Mouse (Mus musculus) gastrocnemius, adult 2 months (tissue): ENCODE results near the gene Npff. TPM values are rescaled to one million over a fixed set of nuclear protein-coding genes. Genes with fewer than 3 reads are reported as not detected.

Experiments used
- DNase-seq: peaks from one replicate; pipeline ENCODE4 v3.0.0; 2022
- H3K27ac ChIP-seq: fragments of 200-600 bp; 2 replicates; pipeline ENCODE4 v1.8.1; 2022; ENCODE audit warnings: mild to moderate bottlenecking
- H3K4me3 ChIP-seq: fragments of 200-600 bp; 2 replicates; pipeline ENCODE4 v1.8.1; 2022; ENCODE audit warnings: mild to moderate bottlenecking, moderate library complexity
- CTCF ChIP-seq: fragments of 200-600 bp; IDR thresholded peaks from 2 replicates; pipeline ENCODE4 v1.8.1; 2022; ENCODE audit warnings: antibody characterized with exemption, mild to moderate bottlenecking, moderate library complexity
- intact Hi-C: fragments of 180-260 bp; cut with DNase I; formaldehyde crosslinking; loops from one replicate; pipeline ENCODE4 v1.15.1; 2025
- total RNA-seq, 2 experiments: library from RNA; stranded (reverse); gene quantifications; 2 replicates each; pipeline ENCODE4 v1.2.3; 2021

The Npff gene
- total RNA-seq, 2 experiments from 2014 or later, result 2.6 TPM

DNA sequence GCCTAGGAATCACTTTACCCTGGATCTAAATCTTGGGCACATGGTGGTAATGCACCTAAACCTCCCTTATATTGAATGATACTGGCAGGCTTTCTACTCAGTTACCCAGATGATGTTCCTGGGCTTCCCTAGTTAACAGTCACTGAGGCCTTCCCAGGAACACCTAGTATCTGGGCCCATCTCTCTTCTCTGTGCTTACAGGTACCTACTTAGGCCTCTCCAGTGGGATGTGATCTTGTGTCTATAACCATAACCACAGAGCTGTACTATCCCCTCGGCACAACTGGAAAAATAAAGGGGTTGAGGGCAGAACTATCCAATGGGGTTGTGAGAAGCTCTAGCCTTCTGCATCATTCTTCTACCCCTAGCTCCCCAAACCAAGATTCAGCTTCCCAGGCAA is 17.9 kb downstream of the Npff start:
- no peak for DNase-seq
- no peak overlapping the region for H3K27ac ChIP-seq
- TF ChIP-seq CTCF, result no peak
- intact Hi-C loops, result no loop called here
- no peak overlapping the region for H3K4me3 ChIP-seq

DNA sequence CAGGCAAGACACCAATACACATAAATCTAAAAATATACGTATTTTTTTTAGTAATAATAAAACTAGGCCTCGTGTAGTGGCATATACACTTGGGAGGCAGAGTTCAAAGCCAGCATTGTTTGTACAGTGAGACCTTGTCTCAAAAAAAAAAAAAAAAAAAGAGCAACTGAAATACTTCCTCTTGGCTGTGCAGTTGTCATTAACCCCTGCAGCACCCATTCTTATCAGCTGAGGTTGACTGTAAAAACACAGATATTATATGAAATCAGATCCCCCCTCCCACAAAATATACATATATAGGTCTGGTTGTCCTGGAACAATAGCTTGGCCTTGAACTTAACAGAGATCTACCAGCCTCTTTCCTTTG is 18.3 kb downstream of the Npff start:
- TF ChIP-seq CTCF, result no peak
- intact Hi-C loops, result no loop called here
- no peak overlapping the region for H3K4me3 ChIP-seq
- DNase-seq, result no peak
- no peak overlapping the region for H3K27ac ChIP-seq

DNA sequence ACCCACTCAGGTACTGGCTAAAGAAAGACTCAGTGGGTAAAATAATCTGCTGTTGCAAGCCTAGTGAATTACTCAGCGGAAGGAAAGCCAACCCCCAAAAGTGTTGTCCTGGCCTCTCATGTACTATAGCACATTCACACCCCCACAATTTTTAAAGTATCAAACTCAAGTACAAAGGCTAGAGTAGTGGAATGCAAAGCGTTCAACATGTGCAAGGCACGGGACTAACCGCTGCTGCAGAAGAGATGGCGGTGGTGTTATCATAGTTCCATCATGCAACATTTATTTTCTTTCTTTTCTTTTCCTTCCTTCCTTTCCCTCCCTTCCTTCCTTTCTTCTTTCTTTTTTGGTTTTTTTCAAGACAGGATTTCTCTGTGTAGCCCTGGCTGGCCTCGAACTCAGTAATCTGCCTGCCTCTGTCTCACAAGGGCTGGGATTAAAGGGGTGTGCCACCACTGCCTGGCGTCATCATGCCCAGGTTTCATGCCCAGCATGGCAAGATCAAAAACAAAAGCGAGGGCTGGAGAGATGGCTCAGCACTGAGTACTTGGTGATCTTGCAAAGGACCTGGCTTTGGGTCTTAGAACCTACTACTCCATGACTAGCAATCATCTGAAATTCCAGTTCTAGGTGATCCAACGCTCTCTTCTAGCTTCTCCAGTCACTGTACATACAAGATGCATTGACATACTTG is 18.8 kb downstream of the Npff start:
- no peak for TF ChIP-seq CTCF
- DNase-seq, result no peak
- intact Hi-C loops, result no loop called here
- Histone ChIP-seq H3K27ac (no peak overlapping the region), H3K4me3 (no peak overlapping the region)

DNA sequence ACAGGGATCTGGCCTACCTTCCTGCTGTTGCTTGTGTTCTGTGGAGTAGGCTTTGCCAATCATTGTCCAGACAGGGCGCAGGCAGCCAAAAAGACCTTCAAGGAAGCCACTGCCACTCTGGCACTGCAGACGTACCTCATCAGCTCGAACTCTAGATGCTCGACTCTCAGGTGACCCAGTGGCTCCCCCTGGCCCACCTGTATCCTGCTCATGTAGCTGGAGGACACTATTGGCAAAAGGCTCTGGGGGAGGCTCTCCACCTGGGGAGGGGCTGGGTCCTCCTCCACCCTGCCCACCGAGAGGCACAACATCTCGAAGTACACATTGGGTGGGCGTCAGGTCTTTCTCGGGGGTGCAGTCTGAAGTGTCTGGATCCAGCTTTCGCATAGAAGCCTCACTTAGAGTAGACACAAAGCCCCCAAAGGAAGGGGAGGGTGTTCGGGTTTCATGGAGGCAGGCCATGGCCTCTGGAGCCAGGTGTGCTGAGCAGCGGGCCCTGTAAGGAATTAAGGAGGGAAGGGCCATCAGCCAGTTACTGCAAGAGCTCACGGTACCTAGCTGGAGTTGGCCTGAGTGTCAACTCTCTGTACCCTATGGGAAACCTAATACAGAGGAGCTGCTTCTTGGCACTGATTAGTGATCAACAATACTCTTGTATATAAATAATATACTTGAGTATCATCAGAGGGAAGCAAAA is 19.5 kb downstream of the Npff start:
- peak; percentile 16 for DNase-seq
- TF ChIP-seq CTCF, result no peak
- no peak overlapping the region for H3K4me3 ChIP-seq
- no peak overlapping the region for H3K27ac ChIP-seq
- intact Hi-C loops, result no loop called here

DNA sequence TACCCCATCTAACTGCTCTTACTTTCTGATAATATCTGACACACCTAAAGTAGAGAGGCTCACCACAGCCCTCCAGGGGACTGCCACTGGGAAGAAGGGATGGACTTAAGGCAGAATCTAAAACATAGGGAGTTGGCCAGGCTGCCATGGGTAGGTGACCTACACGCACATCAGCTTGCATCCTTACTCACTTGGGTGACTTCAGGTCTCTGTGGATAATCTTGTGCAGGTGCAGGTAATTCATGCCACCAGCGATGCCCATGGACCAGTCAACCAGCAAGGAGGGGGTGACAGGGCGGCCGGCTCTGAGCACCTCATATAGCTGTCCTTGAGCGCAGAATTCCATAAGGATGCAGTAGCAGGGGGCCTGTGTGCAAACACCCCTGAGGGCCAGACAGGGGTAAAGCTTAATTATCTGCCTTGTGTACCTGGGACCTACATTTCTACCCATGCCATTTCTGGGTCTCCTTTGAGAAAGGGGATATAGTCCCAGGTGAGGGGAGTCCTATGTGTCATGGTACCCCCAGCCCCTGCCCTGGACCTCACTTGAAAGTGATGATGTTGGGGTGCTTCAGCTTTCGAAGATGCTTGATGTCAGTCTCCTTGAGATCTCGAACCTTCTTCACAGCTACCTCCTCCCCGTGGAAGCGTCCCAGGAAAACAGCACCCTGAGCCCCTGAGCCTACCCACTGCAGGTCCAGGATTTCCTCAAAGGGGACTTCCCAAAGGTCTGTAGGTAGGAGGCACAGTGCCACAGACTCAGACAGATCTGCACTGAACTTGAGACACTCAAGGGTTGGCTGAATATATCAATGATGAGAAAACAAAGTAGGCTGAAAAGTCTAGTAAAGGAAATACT is 20.6 kb downstream of the Npff start:
- TF ChIP-seq CTCF, result no peak
- no peak overlapping the region for H3K4me3 ChIP-seq
- intact Hi-C loops, result no loop called here
- DNase-seq, result no peak
- no peak overlapping the region for H3K27ac ChIP-seq

DNA sequence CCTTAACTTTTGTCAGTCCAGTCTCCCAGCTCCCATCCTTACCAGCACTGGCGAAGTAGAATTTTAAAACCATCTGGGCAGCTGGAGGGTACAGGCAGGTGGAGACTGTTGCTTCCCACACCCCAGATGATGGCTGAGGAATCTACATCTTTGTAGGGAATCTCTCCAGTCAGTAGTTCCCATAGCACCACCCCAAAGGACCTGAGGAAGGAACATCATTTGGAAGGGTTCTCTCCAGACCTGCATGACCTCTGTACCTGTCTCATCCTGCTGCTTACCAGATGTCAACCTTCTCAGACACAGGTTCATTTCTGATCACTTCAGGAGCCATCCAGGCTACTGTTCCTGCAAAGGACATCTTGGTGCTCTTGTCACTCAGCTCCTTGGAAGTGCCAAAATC is 21.3 kb downstream of the Npff start, which contains the start of gene Gm10337:
Gene Gm10337, plus strand, starts transcription at position 276 of the 400 bp plus-strand sequence.
- DNase-seq, result no peak
- intact Hi-C loops, result no loop called here
- H3K4me3 ChIP-seq, result no peak within 1 kb of the TSS
- no peak for TF ChIP-seq CTCF
- H3K27ac ChIP-seq, result no peak within 1 kb of the TSS

DNA sequence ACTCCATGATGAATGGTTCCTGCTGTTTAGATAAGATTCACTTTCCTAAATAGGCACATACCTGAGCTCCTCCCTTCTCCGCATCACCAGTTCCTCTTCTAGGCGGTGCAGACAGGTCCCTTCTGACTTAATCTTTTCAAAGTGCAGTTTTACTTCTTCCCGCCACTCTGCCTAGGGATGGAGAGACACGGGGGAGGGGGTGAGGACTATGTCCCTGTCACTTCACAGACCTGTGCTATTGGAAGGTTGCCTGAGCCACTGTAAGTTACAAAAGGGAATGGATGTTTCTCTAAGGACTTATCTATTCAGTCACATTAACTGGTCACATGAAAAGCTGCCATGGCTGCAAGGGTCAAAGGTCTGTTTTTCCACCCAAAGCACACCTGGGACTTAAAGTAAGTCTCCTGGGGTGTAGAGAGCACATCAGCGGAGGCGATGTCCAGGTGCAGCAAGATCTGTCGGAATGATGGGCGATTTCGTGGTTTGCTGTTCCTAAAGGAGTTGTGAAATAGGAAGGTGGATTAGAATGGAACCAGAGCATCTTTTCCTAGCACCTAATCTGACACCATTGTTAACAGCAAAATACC is 22.4 kb downstream of the Npff start:
- TF ChIP-seq CTCF, result no peak
- Histone ChIP-seq H3K4me3 (no peak overlapping the region), H3K27ac (no peak overlapping the region)
- DNase-seq, result no peak
- intact Hi-C loops, result no loop called here

DNA sequence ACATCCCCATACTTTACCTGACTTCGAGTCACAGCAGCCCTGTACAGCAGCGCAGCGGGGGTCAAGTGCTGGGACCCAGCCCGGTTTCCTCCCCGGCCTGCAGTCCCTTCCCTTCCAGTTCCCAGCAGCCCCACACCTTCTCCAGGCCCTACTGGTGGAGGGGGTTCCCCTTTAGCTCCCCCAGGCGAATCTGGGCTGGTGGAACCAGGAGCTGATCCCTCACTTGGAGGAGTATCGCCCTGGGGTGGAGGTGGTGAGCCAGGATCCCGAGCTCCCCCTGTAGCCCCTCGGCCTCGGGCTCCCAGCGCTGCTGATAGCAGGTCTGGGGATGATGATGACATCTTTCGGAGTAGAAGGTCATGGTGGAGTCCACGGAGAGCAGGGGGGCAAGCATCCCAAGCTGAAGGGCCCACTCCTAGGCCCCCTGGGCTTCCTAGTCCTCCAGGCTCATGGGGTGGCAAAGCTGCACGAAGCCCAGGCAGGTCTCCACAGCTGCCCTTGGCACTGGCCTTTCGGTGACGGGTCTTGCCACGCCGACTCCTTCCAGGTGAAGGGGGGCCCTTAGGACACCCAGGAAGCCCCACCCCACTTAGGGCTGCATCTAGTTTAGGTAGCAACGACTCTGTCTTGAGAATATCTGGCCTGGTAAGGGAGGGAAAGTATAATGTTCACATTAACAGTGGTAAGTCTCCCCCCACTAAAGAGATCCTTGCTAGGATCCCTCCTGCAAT is 23.5 kb downstream of the Npff start:
- no peak overlapping the region for H3K4me3 ChIP-seq
- TF ChIP-seq CTCF, result no peak
- intact Hi-C loops, result loop anchor here (2.0 kb wide), 1 partner anchor 16 kb away; no protein-coding TSS in a partner anchor
- no peak overlapping the region for H3K27ac ChIP-seq
- no peak for DNase-seq

DNA sequence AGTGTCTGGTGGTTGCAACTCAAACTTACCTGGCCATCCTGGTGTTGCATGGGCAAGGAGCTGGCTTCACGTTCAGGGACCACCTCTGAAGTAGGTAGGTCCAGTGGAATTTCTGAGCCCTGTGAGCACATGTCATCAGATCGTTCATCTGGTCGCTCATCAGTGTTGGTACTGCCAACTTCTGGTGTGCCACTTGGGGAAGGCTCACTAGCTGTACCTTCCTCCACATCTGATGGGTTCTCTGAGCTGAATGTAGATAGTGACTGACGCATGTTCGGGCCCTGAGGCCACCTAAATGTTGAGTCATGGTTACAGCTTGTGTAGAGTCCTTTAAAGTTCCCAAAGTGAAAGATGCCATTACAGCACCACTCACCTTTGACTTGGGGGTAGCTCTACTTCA is 24.3 kb downstream of the Npff start:
- intact Hi-C loops, result loop anchor here (2.0 kb wide), 1 partner anchor 16 kb away; no protein-coding TSS in a partner anchor
- TF ChIP-seq CTCF, result no peak
- H3K4me3 ChIP-seq, result no peak overlapping the region
- DNase-seq, result no peak
- H3K27ac ChIP-seq, result no peak overlapping the region

DNA sequence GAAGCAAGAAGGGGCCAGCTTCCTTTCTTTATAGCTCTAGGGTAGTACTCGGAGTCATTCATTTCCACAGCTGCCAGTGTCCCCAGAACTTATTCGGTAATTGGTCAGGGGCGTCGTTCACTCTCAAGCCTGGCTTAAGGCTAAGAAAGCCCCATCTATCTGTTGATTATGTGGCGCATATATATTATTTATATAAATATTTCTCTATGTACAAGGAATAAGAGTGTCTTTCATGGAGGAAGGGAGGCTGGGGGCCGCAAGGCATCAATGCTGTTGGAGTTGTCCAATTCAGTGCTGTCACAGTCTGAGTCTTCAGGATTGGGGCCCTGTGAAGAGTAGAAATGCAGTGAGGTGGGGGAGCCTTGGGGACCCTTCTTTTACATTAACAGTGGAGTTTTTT is 24.9 kb downstream of the Npff start:
- H3K27ac ChIP-seq, result no peak overlapping the region
- no peak for DNase-seq
- no peak for TF ChIP-seq CTCF
- intact Hi-C loops, result loop anchor here (2.0 kb wide), 1 partner anchor 15 kb away; no protein-coding TSS in a partner anchor
- no peak overlapping the region for H3K4me3 ChIP-seq

DNA sequence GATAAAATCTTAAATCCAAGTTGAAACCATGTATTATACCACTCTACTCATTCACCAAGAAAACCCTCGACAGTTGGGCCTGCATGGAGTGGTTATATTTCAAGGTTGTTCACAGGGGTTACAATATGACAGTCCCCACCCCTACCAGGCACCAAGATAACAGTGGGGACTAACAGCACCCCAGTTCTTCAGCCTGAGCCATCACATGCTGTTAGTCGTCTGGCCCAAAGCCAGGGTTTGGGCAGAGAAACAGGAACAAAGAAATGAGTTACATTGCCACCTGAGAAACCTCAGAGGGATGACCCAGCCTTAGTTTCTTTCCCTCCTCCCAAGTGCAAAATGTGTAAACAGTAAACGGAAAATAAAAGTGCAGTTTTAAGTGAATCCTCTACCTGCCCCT is 25.4 kb downstream of the Npff start:
- DNase-seq, result no peak
- intact Hi-C loops, result no loop called here
- no peak for TF ChIP-seq CTCF
- no peak overlapping the region for H3K4me3 ChIP-seq
- no peak overlapping the region for H3K27ac ChIP-seq

DNA sequence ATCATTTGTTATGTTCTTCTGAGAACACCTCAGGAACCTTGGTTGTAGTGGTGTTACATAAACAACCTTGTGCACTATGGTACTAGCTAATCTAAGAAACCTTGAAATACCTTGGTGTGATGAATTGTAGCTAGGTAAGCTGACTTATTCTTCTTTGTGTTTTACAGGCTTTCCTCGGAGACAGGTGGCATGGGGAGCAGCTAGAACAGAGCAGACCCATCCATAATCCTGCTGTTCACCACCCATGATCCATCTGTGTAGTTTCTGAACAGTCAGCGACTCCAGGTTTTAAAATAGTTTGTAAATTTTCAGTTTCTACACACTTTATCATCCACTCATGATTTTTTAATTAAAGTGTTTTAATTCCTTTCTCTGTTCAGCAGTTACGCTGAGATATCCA is 26.4 kb downstream of the Npff start:
- Histone ChIP-seq H3K4me3 (no peak overlapping the region), H3K27ac (no peak overlapping the region)
- intact Hi-C loops, result no loop called here
- DNase-seq, result no peak
- no peak for TF ChIP-seq CTCF
